Mouse (Mus musculus) liver, embryonic 16.5 days (tissue): ENCODE measurements at regions not wholly inside any gene's neighbourhood (a gene's known extent, or its start where the extent isn't known, plus 50 kb on each side); places are given as distances from the start of the nearest gene placed in this dataset.
A peak's percentile ranks its signal among the peaks of the same experiment; 100 is the strongest.

Experiments
- ATAC-seq: fragments of 200-750 bp; cut with Nextera tagmentation; 2 replicates; pipeline ENCODE4 v1.8.0; 2017; ENCODE audit warnings: low read depth, mild to moderate bottlenecking, moderate number of reproducible peaks, moderate library complexity
- H3K27ac ChIP-seq: fragments of 300-500 bp; sonication (generic); 2 replicates; pipeline ENCODE4 v1.5.1; 2014; ENCODE audit warnings: mild to moderate bottlenecking, low read length
- H3K27me3 ChIP-seq: fragments of 300-500 bp; sonication (generic); 2 replicates; pipeline ENCODE4 v1.6.1; 2014; ENCODE audit warnings: low read depth, low read length, mixed read lengths; ENCODE audit not compliant: control insufficient read depth, insufficient read depth
- H3K36me3 ChIP-seq: fragments of 300-500 bp; sonication (generic); 2 replicates; pipeline ENCODE4 v1.6.1; 2014; ENCODE audit warnings: mild to moderate bottlenecking; ENCODE audit not compliant: control insufficient read depth, insufficient read depth
- H3K4me1 ChIP-seq: fragments of 300-500 bp; sonication (generic); 2 replicates; pipeline ENCODE4 v1.6.1; 2014; ENCODE audit warnings: low read depth, low read length, mixed read lengths; ENCODE audit not compliant: control insufficient read depth
- H3K4me2 ChIP-seq: fragments of 300-500 bp; sonication (generic); 2 replicates; pipeline ENCODE4 v1.6.1; 2014; ENCODE audit warnings: low read depth, low read length, mixed read lengths
- H3K4me3 ChIP-seq: fragments of 300-500 bp; sonication (generic); 2 replicates; pipeline ENCODE4 v1.5.1; 2014; ENCODE audit warnings: low read depth, mild to moderate bottlenecking, low read length
- H3K9ac ChIP-seq: fragments of 300-500 bp; sonication (generic); 2 replicates; pipeline ENCODE4 v1.6.1; 2014; ENCODE audit warnings: low read depth, low read length
- H3K9me3 ChIP-seq: fragments of 300-500 bp; sonication (generic); replicated peaks from 2 replicates; pipeline ENCODE4 v1.6.1; 2016; ENCODE audit warnings: low read length; ENCODE audit not compliant: control insufficient read depth
- WGBS: fragments of 180-500 bp; shearing (Covaris S2); extraction: QIAGEN DNeasy Blood & Tissue Kit; methylation state at CpG from one replicate; pipeline ENCODE4 v1.1.7; 2014; ENCODE audit not compliant: insufficient replicate concordance; 5-methylcytosine and 5-hydroxymethylcytosine counted together

DNA sequence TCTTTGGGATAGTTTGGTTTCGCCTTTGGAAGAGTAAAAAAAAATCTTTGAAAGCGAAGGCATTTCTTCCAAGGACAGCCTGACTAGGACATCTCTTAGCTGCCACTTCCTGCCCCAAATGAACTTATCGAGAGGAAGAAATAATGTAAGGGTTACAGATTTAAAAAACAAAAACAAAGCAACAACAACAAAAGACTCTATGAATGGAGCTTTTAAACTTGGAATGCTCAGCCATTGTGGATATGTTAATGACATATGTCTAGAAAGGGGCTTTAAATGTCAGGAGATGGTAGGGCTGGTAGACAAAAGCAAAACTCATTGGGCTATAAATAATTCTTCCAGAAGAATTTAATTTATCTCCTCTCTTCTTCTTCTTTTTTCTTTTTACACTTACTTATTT is 2041.7 kb downstream of the A830018L16Rik start:
- Histone ChIP-seq H3K4me3 (no peak overlapping the region), H3K36me3 (no peaks in the 10 kb centered on the region), H3K27me3 (no peaks in the 10 kb centered on the region), H3K4me2 (no peak overlapping the region), H3K9ac (no peak overlapping the region), H3K9me3 (no peaks in the 10 kb centered on the region), H3K4me1 (no peaks in the 10 kb centered on the region), H3K27ac (no peak overlapping the region)
- ATAC-seq, result no peak
- WGBS, result 55% methylated on average over 3 of the region's 3 CpGs

DNA sequence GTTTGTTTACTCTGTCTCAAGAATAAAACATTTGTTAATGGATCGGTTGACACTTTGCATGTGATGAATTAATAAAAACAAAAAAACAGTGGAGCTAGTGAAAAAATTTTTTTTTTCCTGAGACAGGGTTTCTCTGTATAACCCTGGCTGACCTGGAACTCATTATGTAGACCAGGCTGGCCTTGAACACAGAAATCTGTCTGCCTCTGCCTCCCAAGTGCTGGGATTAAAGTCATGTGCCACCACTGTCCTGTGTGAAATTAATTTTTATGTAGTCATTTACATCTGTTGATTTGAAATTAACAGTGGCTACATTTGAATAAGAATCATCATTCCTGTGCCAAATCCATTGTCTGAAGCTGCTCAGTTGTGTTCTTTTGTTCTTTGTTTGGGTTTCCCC is 2050.4 kb downstream of the A830018L16Rik start:
- Histone ChIP-seq H3K4me2 (no peak overlapping the region), H3K9ac (no peak overlapping the region), H3K27ac (no peak overlapping the region), H3K4me3 (no peak overlapping the region), H3K27me3 (no peaks in the 10 kb centered on the region), H3K36me3 (no peaks in the 10 kb centered on the region), H3K9me3 (no peaks in the 10 kb centered on the region), H3K4me1 (no peaks in the 10 kb centered on the region)
- 65% methylated on average over 1 of the region's 1 CpGs for WGBS
- ATAC-seq, result no peak

DNA sequence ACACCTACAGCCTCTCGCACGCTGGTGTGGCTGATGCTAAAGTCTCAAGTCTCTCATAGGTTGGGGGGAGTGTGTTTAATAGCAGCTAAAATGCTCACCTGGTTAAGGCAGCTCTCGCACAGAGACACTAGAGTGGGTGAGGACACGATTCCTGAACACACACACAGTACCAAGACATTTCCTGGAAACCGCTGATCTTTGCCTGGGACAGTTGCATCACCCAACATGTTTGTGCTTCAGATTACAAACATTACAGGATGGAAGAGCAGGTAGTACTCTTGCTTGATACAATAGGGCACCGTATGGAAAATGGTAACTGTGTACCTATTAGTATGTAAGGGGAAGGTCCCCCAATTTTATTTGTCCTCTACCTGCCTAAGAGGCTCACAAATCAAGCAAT is 2053.3 kb downstream of the A830018L16Rik start:
- H3K36me3 ChIP-seq, result no peaks in the 10 kb centered on the region
- H3K27ac ChIP-seq, result 0 out of 2 replicates have a peak overlapping the region, but pooled peaks have one; percentile 14
- no peaks in the 10 kb centered on the region for H3K27me3 ChIP-seq
- no peaks in the 10 kb centered on the region for H3K4me1 ChIP-seq
- 58% methylated on average over 6 of the region's 6 CpGs for WGBS
- ATAC-seq, result peak; percentile 82
- H3K4me3 ChIP-seq, result no peak overlapping the region
- no peak overlapping the region for H3K4me2 ChIP-seq
- no peaks in the 10 kb centered on the region for H3K9me3 ChIP-seq
- H3K9ac ChIP-seq, result no peak overlapping the region

DNA sequence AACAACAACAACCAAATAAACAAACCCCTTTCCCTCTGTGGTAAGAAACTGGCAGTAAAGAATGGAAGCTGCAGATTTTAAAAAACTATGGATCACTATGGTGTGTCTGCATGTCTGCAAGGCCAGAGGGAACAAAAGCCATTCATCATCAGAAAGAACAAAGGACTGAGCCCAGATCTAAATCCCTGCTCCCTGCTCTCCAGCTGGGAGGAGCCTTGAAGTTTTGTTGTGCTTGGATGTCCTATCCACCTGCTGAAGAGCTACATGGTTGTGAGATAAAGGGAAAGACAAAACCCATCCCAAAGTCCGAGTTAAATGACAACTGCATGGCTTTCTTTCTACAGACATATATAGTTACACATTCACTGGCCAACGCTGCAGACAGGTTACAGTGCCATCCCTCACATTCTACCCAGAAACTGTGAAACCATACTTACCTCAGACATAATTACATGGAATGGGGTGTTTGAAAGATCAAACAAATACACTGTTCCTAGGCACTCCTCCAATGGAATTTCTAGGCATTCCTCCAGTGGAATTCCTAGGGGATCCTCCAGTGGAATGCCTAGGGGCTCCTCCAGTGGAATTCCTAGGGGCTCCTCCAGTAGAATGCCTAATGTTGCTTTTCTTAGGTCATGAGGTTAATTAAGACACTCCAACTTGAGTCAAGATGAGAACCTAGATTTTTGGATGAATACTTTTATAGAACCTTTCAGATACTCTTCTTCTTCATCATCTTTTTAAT is 2054.2 kb downstream of the A830018L16Rik start:
- Histone ChIP-seq H3K27ac (no peak overlapping the region), H3K27me3 (no peaks in the 10 kb centered on the region), H3K36me3 (no peaks in the 10 kb centered on the region), H3K4me3 (no peak overlapping the region), H3K4me2 (no peak overlapping the region), H3K9ac (no peak overlapping the region), H3K4me1 (no peaks in the 10 kb centered on the region), H3K9me3 (no peaks in the 10 kb centered on the region)
- WGBS, result 34% methylated on average over 2 of the region's 2 CpGs
- ATAC-seq, result no peak

DNA sequence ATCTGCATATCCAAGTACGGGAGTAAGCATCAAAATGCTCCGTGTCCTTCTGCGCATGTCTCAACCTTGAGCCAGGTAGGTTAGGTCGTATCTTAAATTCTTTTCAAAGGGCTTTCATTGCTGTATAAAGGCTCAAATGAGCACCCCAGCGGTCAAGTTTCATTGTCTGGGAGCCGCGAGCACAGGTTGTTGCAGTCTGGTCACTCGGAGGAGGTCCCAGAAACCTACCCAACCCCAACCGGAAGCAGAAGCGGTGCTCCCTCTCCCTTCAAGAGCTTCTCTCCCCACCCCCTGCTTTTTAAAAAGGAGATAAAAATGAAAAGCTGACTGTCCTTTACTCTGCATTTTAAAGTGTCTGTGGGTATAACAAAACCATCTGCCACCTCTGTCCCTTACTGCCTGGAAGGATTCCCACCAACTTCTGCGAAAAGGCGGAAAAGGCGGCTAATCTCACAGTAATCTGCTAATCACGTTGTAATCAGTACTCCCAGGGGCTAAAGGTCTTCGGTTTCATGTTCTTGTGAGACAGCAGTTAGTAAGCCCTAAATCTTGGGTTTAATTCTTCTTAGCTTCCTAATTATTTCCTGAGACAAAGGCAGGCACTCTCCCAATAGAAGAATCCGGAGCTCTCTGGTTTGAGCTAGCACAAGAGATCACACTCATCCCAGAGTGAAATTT is 2081.0 kb downstream of the A830018L16Rik start:
- Histone ChIP-seq H3K9me3 (no peaks in the 10 kb centered on the region), H3K4me1 (no peaks in the 10 kb centered on the region), H3K27me3 (peaks cover 2% of the 10 kb centered on the region; the same call in 1 of the 2 replicates), H3K9ac (no peak overlapping the region), H3K4me2 (peak overlapping the region; percentile 19; the same call in 1 of the 2 replicates), H3K36me3 (no peaks in the 10 kb centered on the region), H3K27ac (no peak overlapping the region), H3K4me3 (no peak overlapping the region)
- WGBS, result 16% methylated on average over 16 of the region's 16 CpGs
- ATAC-seq, result no peak

DNA sequence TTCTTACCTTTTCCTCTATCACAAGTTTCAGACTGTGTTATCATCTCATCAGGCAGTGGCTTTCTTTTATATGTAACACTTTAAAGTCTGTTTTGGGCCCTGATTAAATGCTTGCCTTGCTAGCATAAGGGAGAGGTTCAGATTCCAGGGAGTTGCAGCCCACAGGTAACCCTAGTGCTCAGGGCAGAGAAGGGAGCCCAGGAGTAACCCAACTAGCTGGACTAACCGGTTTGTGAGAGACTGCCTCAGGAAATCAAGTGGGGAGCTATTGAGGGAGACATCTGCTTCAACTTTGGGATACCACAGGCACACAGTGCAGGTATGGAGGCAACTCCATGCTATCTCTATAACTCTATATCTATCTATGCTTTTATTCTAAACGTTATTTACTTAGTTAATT is 2082.5 kb downstream of the A830018L16Rik start:
- no peak for ATAC-seq
- 13% methylated on average over 2 of the region's 2 CpGs for WGBS
- no peaks in the 10 kb centered on the region for H3K9me3 ChIP-seq

DNA sequence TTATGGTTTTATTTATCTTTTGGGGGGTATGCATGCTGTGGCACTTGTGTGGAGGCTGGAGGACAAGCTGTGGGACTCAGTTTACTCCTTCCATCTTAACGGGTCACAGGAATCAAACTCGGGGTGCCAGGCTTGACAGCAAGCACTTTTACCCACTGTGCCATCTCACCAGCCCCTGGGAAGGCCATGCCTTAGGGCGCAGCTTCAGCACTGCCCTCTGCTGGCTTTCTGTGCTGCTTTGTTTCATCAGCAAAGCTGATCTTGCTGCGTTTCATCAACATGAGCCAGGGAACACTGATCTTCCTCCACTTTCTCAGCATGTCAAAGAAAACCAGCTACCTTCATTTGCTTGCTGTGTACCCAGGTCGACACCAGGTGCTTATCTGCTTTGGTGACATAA is 2086.6 kb downstream of the A830018L16Rik start:
- Histone ChIP-seq H3K4me1 (no peaks in the 10 kb centered on the region), H3K4me3 (no peak overlapping the region), H3K27me3 (no peaks in the 10 kb centered on the region), H3K36me3 (no peaks in the 10 kb centered on the region), H3K4me2 (no peak overlapping the region), H3K9me3 (no peaks in the 10 kb centered on the region), H3K27ac (no peak overlapping the region), H3K9ac (no peak overlapping the region)
- 22% methylated on average over 5 of the region's 5 CpGs for whole genome bisulfite sequencing
- no peak for ATAC-seq

More for the DNA sequence above, 2082.5 kb downstream of the A830018L16Rik start:
- Histone ChIP-seq H3K4me1 (no peaks in the 10 kb centered on the region), H3K27me3 (peaks cover 2% of the 10 kb centered on the region; the same call in 1 of the 2 replicates), H3K4me2 (no peak overlapping the region), H3K4me3 (no peak overlapping the region), H3K27ac (no peak overlapping the region), H3K36me3 (no peaks in the 10 kb centered on the region), H3K9ac (no peak overlapping the region)

DNA sequence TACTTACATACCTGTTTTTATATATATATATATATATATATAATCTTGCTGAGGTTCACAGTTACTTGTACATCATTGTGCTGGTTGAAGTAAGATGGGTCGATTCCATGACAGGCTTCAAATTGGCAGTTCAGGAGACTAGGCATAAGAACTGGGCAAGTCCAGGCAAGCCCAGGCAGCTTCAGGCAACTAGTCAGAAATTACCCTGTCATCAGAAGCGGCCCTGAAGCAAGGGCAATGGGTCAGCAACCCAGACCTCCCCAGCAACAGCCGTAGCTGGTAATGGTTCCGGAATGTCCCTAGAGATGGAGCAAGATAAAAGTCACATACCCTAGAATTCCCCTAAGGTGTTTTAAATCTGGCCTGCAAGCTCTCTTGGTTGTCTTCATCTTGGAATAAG is 2088.0 kb downstream of the A830018L16Rik start:
- Histone ChIP-seq H3K4me1 (no peaks in the 10 kb centered on the region), H3K4me3 (no peak overlapping the region), H3K36me3 (no peaks in the 10 kb centered on the region), H3K4me2 (no peak overlapping the region), H3K9ac (no peak overlapping the region), H3K9me3 (no peaks in the 10 kb centered on the region), H3K27ac (no peak overlapping the region), H3K27me3 (no peaks in the 10 kb centered on the region)
- no peak for ATAC-seq
- WGBS, result 52% methylated on average over 4 of the region's 4 CpGs

DNA sequence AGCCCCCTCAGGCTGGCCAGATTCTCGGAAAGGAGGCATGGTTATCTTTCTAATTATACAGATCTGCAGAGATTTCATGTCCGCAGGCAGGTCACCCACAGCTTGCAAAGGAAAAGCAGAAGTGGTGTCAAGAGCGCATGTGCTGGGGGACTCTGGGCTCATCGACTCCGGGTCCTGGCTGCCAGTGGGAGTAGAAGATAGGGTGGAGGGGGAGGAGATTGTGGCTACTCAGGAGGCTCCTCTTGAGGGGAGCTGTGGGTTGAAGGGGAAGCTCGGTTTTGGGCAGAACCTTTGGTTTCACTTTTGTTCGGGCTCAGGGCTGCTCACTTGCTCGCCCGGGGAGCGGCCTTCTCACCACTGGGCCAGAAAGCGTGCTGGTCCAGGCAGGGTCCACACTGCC is 2099.9 kb downstream of the A830018L16Rik start:
- no peaks in the 10 kb centered on the region for H3K9me3 ChIP-seq
- H3K27ac ChIP-seq, result no peak overlapping the region
- peak overlapping the region; percentile 34; the same call in 1 of the 2 replicates for H3K4me2 ChIP-seq
- WGBS, result 30% methylated on average over 11 of the region's 11 CpGs
- H3K4me3 ChIP-seq, result peak overlapping the region; percentile 19
- no peaks in the 10 kb centered on the region for H3K4me1 ChIP-seq
- no peaks in the 10 kb centered on the region for H3K36me3 ChIP-seq
- H3K9ac ChIP-seq, result no peak overlapping the region
- ATAC-seq, result 0 out of 2 replicates have a peak, but pooled peaks have one; percentile 16
- no peaks in the 10 kb centered on the region for H3K27me3 ChIP-seq
